Mouse (Mus musculus) limb, embryonic 15.5 days (tissue): ENCODE measurements around the gene Zfp869. TPM values are rescaled to one million over a fixed set of nuclear protein-coding genes. Genes with fewer than 3 reads are reported as not detected.
"Not testable (repeated sequence)": the region's sequence is repeated elsewhere in the genome, so short reads cannot be mapped to it uniquely, and the experiment has no call there.

Experiments used
- ATAC-seq: fragments of 200-750 bp; cut with Nextera tagmentation; 2 replicates; pipeline ENCODE4 v1.8.0; 2017; ENCODE audit warnings: low read depth, moderate TSS enrichment; ENCODE audit not compliant: insufficient number of reproducible peaks, low FRiP score, low TSS enrichment
- H3K27ac ChIP-seq: fragments of 300-500 bp; sonication (generic); 2 replicates; pipeline ENCODE4 v1.5.1; 2015; ENCODE audit warnings: moderate library complexity, mild to moderate bottlenecking, inconsistent platforms
- H3K27me3 ChIP-seq: fragments of 300-500 bp; sonication (generic); 2 replicates; pipeline ENCODE4 v1.6.1; 2015; ENCODE audit warnings: inconsistent platforms
- H3K36me3 ChIP-seq: fragments of 300-500 bp; sonication (generic); 2 replicates; pipeline ENCODE4 v1.6.1; 2015; ENCODE audit warnings: inconsistent platforms
- H3K4me1 ChIP-seq: fragments of 300-500 bp; sonication (generic); 2 replicates; pipeline ENCODE4 v1.6.1; 2015; ENCODE audit warnings: inconsistent platforms
- H3K4me2 ChIP-seq: fragments of 300-500 bp; sonication (generic); 2 replicates; pipeline ENCODE4 v1.6.1; 2015; ENCODE audit warnings: mild to moderate bottlenecking, inconsistent platforms
- H3K4me3 ChIP-seq: fragments of 300-500 bp; sonication (generic); 2 replicates; pipeline ENCODE4 v1.5.1; 2015; ENCODE audit warnings: mild to moderate bottlenecking, inconsistent platforms
- H3K9ac ChIP-seq: fragments of 300-500 bp; sonication (generic); 2 replicates; pipeline ENCODE4 v1.6.1; 2015; ENCODE audit warnings: inconsistent platforms
- H3K9me3 ChIP-seq: fragments of 300-500 bp; sonication (generic); 2 replicates; pipeline ENCODE4 v1.6.1; 2016; ENCODE audit warnings: inconsistent platforms
- WGBS: fragments of 180-500 bp; shearing (Covaris S2); methylation state at CpG from one replicate; pipeline ENCODE4 v1.1.7; 2015; 5-methylcytosine and 5-hydroxymethylcytosine counted together
- polyA plus RNA-seq: library from polyadenylated mRNA; unstranded; fragments of >200 nt; fragmentation: Nextera tagmentation; extraction: Ambion mirVana; gene quantifications from 2 replicates; pipeline ENCODE4 v1.2.1, GENCODE M21; 2015

Zfp869 gene
- 30.3 and 30.9 TPM in 2 replicates for polyA plus RNA-seq

DNA sequence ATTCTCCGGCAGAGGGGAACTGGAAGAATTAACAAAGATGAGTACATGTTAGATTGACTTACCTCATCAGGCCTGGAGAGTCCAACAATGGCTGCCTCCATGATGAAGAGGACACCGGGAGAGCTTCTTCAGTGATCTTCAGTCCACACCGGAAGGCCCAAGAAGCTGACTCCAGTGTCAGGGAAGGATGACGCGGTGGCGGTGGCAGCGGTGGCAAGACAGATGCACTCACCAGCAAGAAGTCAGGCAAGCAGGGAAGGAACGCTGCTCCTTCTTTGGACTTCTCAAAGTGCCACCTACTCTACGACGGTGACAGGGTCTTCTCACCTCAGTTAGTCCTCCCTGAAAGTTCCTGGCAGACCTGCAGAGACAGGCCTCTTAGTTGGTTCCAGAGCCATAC lies at the start of gene Zfp869:
Gene Zfp869, minus strand, starts transcription at position 101 of the 400 bp plus-strand sequence.
- H3K9me3 ChIP-seq, ATAC-seq, H3K27me3 ChIP-seq, H3K27ac ChIP-seq, H3K4me3 ChIP-seq, H3K4me2 ChIP-seq, H3K9ac ChIP-seq: not testable (repeated sequence)
- Histone ChIP-seq H3K36me3 (peaks cover 66% of the 10 kb centered on the region), H3K4me1 (peaks cover 16% of the 10 kb centered on the region)
- 97% methylated on average over 8 of the region's 10 CpGs for WGBS

DNA sequence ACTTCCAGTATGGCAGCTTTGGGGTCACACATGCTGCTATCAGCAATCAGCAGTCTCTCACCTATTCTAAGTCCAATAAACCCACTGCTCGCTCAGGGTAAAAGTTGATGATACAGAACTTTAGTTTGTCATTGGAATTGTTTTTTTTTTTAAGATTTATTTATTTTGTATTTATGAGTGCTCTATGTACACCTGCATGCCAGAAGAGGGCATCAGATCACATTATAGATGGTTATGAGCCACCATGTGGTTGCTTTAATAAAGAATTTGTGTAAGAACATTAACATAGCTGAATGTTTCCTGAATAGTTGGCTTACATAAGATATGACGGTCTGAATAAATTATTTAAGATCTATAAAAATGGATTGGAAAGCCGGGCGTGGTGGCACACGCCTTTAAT lies 47.8 kb upstream of the Zfp869 start:
- no peaks in the 10 kb centered on the region for H3K27me3 ChIP-seq
- no peaks in the 10 kb centered on the region for H3K9me3 ChIP-seq
- no peaks in the 10 kb centered on the region for H3K4me1 ChIP-seq
- H3K4me2 ChIP-seq = no peak overlapping the region
- no peak for ATAC-seq
- H3K9ac ChIP-seq = no peak overlapping the region
- peaks cover 36% of the 10 kb centered on the region for H3K36me3 ChIP-seq
- H3K27ac ChIP-seq = no peak overlapping the region
- 94% methylated on average over 5 of the region's 5 CpGs for WGBS
- H3K4me3 ChIP-seq = no peak overlapping the region

DNA sequence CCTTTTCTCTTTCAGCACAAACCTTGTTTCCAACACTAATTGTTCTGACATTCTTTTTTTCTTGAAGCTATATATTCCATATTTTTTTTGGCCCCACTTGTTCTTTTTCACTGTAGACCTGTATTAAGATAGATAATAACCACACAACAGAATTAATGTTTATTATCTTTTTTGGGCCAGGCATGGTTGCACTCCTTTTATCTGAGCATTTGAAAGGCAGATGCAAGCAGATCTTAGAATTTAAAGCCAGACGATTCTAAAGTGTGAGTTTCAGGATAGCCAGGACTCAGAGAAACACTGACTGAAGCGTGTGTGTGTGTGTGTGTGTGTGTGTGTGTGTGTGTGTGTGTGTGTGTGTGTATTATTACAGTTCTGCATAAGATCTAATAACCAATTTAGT lies 41.9 kb upstream of the Zfp869 start:
- no peak overlapping the region for H3K4me3 ChIP-seq
- no peak for ATAC-seq
- H3K9ac ChIP-seq = no peak overlapping the region
- no peaks in the 10 kb centered on the region for H3K27me3 ChIP-seq
- 98% methylated on average over 2 of the region's 2 CpGs for WGBS
- peaks cover 5% of the 10 kb centered on the region for H3K36me3 ChIP-seq
- H3K9me3 ChIP-seq = no peaks in the 10 kb centered on the region
- no peak overlapping the region for H3K4me2 ChIP-seq
- H3K4me1 ChIP-seq = peaks cover 6% of the 10 kb centered on the region
- H3K27ac ChIP-seq = no peak overlapping the region

DNA sequence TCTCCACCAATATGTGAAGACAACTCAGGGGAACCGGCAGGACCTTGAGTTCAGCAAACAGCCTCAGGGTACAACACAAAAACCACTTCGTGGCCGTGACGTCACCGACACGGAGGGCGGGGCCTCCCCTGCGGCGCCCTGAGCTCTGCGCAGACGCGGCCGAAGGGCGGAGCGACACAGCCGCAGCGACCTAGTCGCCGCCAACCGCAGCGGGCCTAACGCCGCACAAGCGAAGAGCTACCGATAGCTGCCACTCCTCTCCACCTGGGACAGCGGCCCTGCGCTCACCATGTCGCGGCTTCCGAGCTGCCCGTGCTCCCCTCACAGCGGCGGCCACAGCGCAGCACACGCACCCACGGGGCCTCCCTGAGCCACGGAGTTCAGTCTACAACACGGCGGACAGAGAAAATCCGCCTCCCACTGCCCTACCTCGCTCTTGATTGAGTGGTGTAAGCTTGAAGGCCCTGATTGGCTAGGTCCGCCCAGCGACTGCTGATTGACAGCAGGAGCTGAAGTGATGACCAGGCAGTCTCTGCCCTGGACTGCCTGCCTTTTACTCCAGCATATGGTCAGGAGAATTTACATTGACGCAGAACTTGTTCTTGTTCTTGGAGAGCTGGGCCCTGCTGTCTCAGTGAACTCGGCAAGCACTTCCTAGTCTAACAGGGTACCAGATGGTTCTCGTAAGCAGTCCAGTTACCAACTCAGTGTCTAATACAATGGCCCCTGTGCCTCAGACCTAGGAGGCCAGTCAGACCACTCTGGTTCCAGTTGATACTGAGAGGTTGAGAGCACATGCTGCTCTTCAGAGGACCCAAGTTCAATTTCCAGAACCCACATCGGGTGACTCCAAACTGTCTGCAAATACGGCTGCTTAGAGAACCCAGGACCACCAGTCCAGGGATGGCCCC lies 39.3 kb upstream of the Zfp869 start, which contains the start of gene Zfp963:
Gene Zfp963, minus strand, starts transcription at position 427 of the 911 bp plus-strand sequence.
- Histone ChIP-seq H3K27ac (peak within 1 kb of the TSS; percentile 100), H3K36me3 (peaks cover 8% of the 10 kb centered on the region; the same call in 1 of the 2 replicates)
- ATAC-seq = peak; percentile 99

GRCm38 (mm10) chr8:69741231-69741630 lies 30.7 kb upstream of the Zfp869 start:
- H3K9me3 ChIP-seq = no peaks in the 10 kb centered on the region
- no peak overlapping the region for H3K4me2 ChIP-seq
- H3K9ac ChIP-seq = no peak overlapping the region
- WGBS = 78% methylated on average over 2 of the region's 2 CpGs
- no peak overlapping the region for H3K4me3 ChIP-seq
- H3K27ac ChIP-seq = no peak overlapping the region
- H3K27me3 ChIP-seq = no peaks in the 10 kb centered on the region
- H3K36me3 ChIP-seq = peaks cover 27% of the 10 kb centered on the region
- no peaks in the 10 kb centered on the region for H3K4me1 ChIP-seq
- no peak for ATAC-seq

More for the DNA sequence above, 39.3 kb upstream of the Zfp869 start, which contains the start of gene Zfp963:
- 3% methylated on average over 48 of the region's 48 CpGs for WGBS
- H3K9ac ChIP-seq = peak within 1 kb of the TSS; percentile 95
- peak within 1 kb of the TSS; percentile 81 for H3K4me3 ChIP-seq
- H3K4me1 ChIP-seq = peaks cover 6% of the 10 kb centered on the region
- H3K27me3 ChIP-seq = no peaks in the 10 kb centered on the region
- no peaks in the 10 kb centered on the region for H3K9me3 ChIP-seq
- H3K4me2 ChIP-seq = peak within 1 kb of the TSS; percentile 42

- H3K4me2 ChIP-seq = no peak overlapping the region
- H3K4me3 ChIP-seq = no peak overlapping the region
- H3K27ac ChIP-seq = no peak overlapping the region
- no peak overlapping the region for H3K9ac ChIP-seq
- peaks cover 27% of the 10 kb centered on the region for H3K36me3 ChIP-seq
- no peak for ATAC-seq
- H3K4me1 ChIP-seq = no peaks in the 10 kb centered on the region
- H3K9me3 ChIP-seq = no peaks in the 10 kb centered on the region
- WGBS = 88% methylated on average over 6 of the region's 6 CpGs
- no peaks in the 10 kb centered on the region for H3K27me3 ChIP-seq
Measured at GRCm38 (mm10) chr8:69740763-69741162, 30.2 kb upstream of the Zfp869 start.

DNA sequence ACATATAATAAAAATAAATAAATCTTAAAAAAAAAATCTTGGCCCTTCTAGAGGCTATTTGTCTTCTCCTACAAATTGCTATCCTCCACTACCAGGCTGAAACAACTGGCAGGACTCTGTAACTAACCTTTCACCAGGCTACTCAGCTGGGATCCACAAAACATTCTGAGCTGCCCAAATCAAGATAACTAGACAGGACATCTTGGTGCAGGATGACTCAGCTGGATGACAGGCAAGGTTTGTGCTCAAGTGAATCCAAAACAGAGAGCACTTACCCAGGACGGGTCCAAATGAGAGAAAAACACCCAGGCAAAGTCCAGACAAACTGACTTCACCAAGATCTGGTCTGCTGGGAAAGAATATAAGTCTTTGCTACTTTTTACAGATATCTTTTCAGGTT lies 25.0 kb upstream of the Zfp869 start:
- H3K4me3 ChIP-seq = no peak overlapping the region
- H3K9ac ChIP-seq = no peak overlapping the region
- ATAC-seq = no peak
- no peak overlapping the region for H3K27ac ChIP-seq
- H3K4me2 ChIP-seq = no peak overlapping the region
- WGBS = 60% methylated on average over 1 of the region's 1 CpGs
- no peaks in the 10 kb centered on the region for H3K27me3 ChIP-seq
- no peaks in the 10 kb centered on the region for H3K9me3 ChIP-seq
- H3K36me3 ChIP-seq = no peaks in the 10 kb centered on the region
- H3K4me1 ChIP-seq = no peaks in the 10 kb centered on the region

- peak; percentile 20 for ATAC-seq
Measured at GRCm38 (mm10) chr8:69717232-69717580, 6.7 kb upstream of the Zfp869 start.

GRCm38 (mm10) chr8:69716403-69717231 lies 6.1 kb upstream of the Zfp869 start:
- Histone ChIP-seq H3K9me3 (no peaks in the 10 kb centered on the region), H3K9ac (peak overlapping the region; percentile 100), H3K4me2 (peak overlapping the region; percentile 54), H3K27ac (peak overlapping the region; percentile 100), H3K27me3 (no peaks in the 10 kb centered on the region), H3K36me3 (peaks cover 18% of the 10 kb centered on the region), H3K4me1 (peaks cover 20% of the 10 kb centered on the region), H3K4me3 (peak overlapping the region; percentile 98)
- under 1% methylated on average over 47 of the region's 52 CpGs for WGBS
- ATAC-seq = peak; percentile 99

More at GRCm38 (mm10) chr8:69717232-69717580, 6.7 kb upstream of the Zfp869 start:
- H3K9me3 ChIP-seq = no peaks in the 10 kb centered on the region
- peaks cover 13% of the 10 kb centered on the region; the same call in 1 of the 2 replicates for H3K36me3 ChIP-seq
- peak overlapping the region; percentile 70 for H3K27ac ChIP-seq
- no peak overlapping the region for H3K9ac ChIP-seq
- WGBS = 42% methylated on average over 5 of the region's 5 CpGs
- peak overlapping the region; percentile 98 for H3K4me3 ChIP-seq
- no peaks in the 10 kb centered on the region for H3K27me3 ChIP-seq
- H3K4me1 ChIP-seq = peaks cover 20% of the 10 kb centered on the region
- H3K4me2 ChIP-seq = peak overlapping the region; percentile 54

DNA sequence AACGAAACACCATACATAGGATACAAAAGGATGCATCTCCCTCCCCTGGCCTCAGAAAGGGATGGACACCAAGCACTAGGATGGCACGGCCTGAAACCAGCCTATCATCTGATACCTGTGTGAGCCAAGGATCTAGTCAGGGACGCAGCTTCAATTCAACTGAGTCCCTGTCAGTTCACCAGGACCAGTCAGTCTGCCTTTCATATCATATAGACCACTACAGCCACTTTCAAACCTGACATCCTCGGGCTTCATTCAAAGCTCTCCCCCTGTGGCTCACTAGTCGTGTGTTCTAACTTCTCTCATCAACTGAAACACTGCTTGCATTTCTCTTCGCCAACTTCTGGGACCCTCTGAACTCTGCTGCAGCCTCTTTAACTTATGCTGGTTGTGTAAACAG lies 4.8 kb upstream of the Zfp869 start:
- Histone ChIP-seq H3K27me3 (no peaks in the 10 kb centered on the region), H3K4me1 (peaks cover 20% of the 10 kb centered on the region), H3K4me2 (peak overlapping the region; percentile 39), H3K27ac (no peak overlapping the region), H3K9me3 (no peaks in the 10 kb centered on the region), H3K4me3 (peak overlapping the region; percentile 98), H3K9ac (no peak overlapping the region), H3K36me3 (peaks cover 21% of the 10 kb centered on the region)
- no peak for ATAC-seq
- WGBS = 81% methylated on average over 6 of the region's 6 CpGs

- Histone ChIP-seq H3K36me3 (peaks cover 37% of the 10 kb centered on the region), H3K27ac (no peak overlapping the region), H3K9ac (no peak overlapping the region), H3K4me1 (peaks cover 20% of the 10 kb centered on the region), H3K4me3 (no peak overlapping the region), H3K4me2 (no peak overlapping the region), H3K9me3 (no peaks in the 10 kb centered on the region), H3K27me3 (no peaks in the 10 kb centered on the region)
- ATAC-seq = no peak
- 85% methylated on average over 8 of the region's 8 CpGs for WGBS
Measured at GRCm38 (mm10) chr8:69713516-69713915, 3.0 kb upstream of the Zfp869 start.
